Mouse (Mus musculus) cerebellum, adult (tissue): ENCODE results near the gene Myo9b.

Experiments
- ATAC-seq: cut with Nextera tagmentation; 2 replicates; pipeline ENCODE4 v1.9.2; 2017; ENCODE audit warnings: mild to moderate bottlenecking, moderate library complexity, mixed read lengths; ENCODE audit not compliant: insufficient number of reproducible peaks, low FRiP score, low TSS enrichment

Gene Myo9b

GRCm38 (mm10) chr8:71381971-71382961, 109.8 kb downstream of the Myo9b start:
- ATAC-seq: peak; percentile 67

- ATAC-seq: no peak
Measured at GRCm38 (mm10) chr8:71383396-71383795, 110.9 kb downstream of the Myo9b start.

- ATAC-seq: no peak
Measured at GRCm38 (mm10) chr8:71383860-71384259, 111.3 kb downstream of the Myo9b start.

GRCm38 (mm10) chr8:71385212-71385835, 112.8 kb downstream of the Myo9b start:
- no peak for ATAC-seq

GRCm38 (mm10) chr8:71388267-71388666, 115.8 kb downstream of the Myo9b start:
- no peak for ATAC-seq

- no peak for ATAC-seq
Measured at GRCm38 (mm10) chr8:71391696-71392095, 119.2 kb downstream of the Myo9b start.

- no peak for ATAC-seq
Measured at GRCm38 (mm10) chr8:71392391-71392790, 119.9 kb downstream of the Myo9b start.

GRCm38 (mm10) chr8:71392871-71393270, 120.4 kb downstream of the Myo9b start:
- ATAC-seq: no peak

GRCm38 (mm10) chr8:71394481-71394880, 122.0 kb downstream of the Myo9b start:
- no peak for ATAC-seq

GRCm38 (mm10) chr8:71395071-71395470, 122.6 kb downstream of the Myo9b start:
- ATAC-seq: no peak

GRCm38 (mm10) chr8:71395629-71396028, 123.1 kb downstream of the Myo9b start, which contains the start of gene Ushbp1:
TSS of gene Ushbp1 (minus strand) at chr8:71395802.
- ATAC-seq: no peak

- peak; percentile 96 for ATAC-seq
Measured at GRCm38 (mm10) chr8:71396639-71397305, 124.3 kb downstream of the Myo9b start, which contains the start of gene Babam1. TSS of gene Babam1 (plus strand) at chr8:71396861.

GRCm38 (mm10) chr8:71397701-71398100, 125.2 kb downstream of the Myo9b start:
- ATAC-seq: no peak

- no peak for ATAC-seq
Measured at GRCm38 (mm10) chr8:71400826-71401225, 128.3 kb downstream of the Myo9b start.

- no peak for ATAC-seq
Measured at GRCm38 (mm10) chr8:71401454-71401853, 128.9 kb downstream of the Myo9b start.

GRCm38 (mm10) chr8:71402446-71402964, 130.0 kb downstream of the Myo9b start:
- ATAC-seq: no peak

- no peak for ATAC-seq
Measured at GRCm38 (mm10) chr8:71403107-71403885, 130.8 kb downstream of the Myo9b start.

GRCm38 (mm10) chr8:71404011-71404410, 131.5 kb downstream of the Myo9b start:
- ATAC-seq: no peak

GRCm38 (mm10) chr8:71404951-71405351, 132.4 kb downstream of the Myo9b start:
- no peak for ATAC-seq
